Mouse (Mus musculus) forebrain, embryonic 14.5 days (tissue): ENCODE data around the gene Tcte2. TPM values are rescaled to one million over a fixed set of nuclear protein-coding genes. Genes with fewer than 3 reads are reported as not detected.

Source experiments
- ATAC-seq: fragments of 200-750 bp; cut with Nextera tagmentation; 2 replicates; pipeline ENCODE4 v1.8.0; 2017; ENCODE audit warnings: mild to moderate bottlenecking, moderate library complexity
- DNase-seq: peaks from one replicate; pipeline ENCODE4 v3.0.0-alpha.2; 2015; ENCODE audit warnings: low spot score
- H3K27ac ChIP-seq: fragments of 300-500 bp; sonication (generic); 2 replicates; pipeline ENCODE4 v1.5.1; 2014; ENCODE audit warnings: low read depth, mild to moderate bottlenecking, control low read depth, low read length, moderate library complexity
- H3K27me3 ChIP-seq: fragments of 300-500 bp; sonication (generic); replicated peaks from 2 replicates; pipeline ENCODE4 v1.6.1; 2014; ENCODE audit warnings: low read length, control low read depth, mixed read lengths; ENCODE audit not compliant: control insufficient read depth, insufficient read depth
- H3K36me3 ChIP-seq: fragments of 300-500 bp; sonication (generic); 2 replicates; pipeline ENCODE4 v1.6.1; 2014; ENCODE audit warnings: low read length, control low read depth; ENCODE audit not compliant: control insufficient read depth, insufficient read depth
- H3K4me1 ChIP-seq: fragments of 300-500 bp; sonication (generic); 2 replicates; pipeline ENCODE4 v1.6.1; 2014; ENCODE audit warnings: antibody characterized with exemption, low read length, control low read depth; ENCODE audit not compliant: control insufficient read depth, insufficient read depth
- H3K4me2 ChIP-seq: fragments of 300-500 bp; sonication (generic); 2 replicates; pipeline ENCODE4 v1.6.1; 2014; ENCODE audit warnings: mild to moderate bottlenecking, control low read depth, low read length
- H3K4me3 ChIP-seq: fragments of 300-500 bp; sonication (generic); 2 replicates; pipeline ENCODE4 v1.5.1; 2014; ENCODE audit warnings: low read depth, low read length, control low read depth
- H3K9ac ChIP-seq: fragments of 300-500 bp; sonication (generic); 2 replicates; pipeline ENCODE4 v1.6.1; 2014; ENCODE audit warnings: mild to moderate bottlenecking, low read length, control low read depth, moderate library complexity
- H3K9me3 ChIP-seq: fragments of 300-500 bp; sonication (generic); replicated peaks from 2 replicates; pipeline ENCODE4 v1.6.1; 2016; ENCODE audit warnings: low read length, control low read depth, mixed read lengths; ENCODE audit not compliant: control insufficient read depth
- WGBS: fragments of 180-500 bp; shearing (Covaris S2); extraction: QIAGEN DNeasy Blood & Tissue Kit; methylation state at CpG from one replicate; pipeline ENCODE4 v1.1.7; 2014; 5-methylcytosine and 5-hydroxymethylcytosine counted together
- polyA plus RNA-seq: library from polyadenylated mRNA; unstranded; fragments of >200 nt; fragmentation: Nextera tagmentation; extraction: Ambion mirVana; gene quantifications from 2 replicates; pipeline ENCODE4 v1.2.1, GENCODE M21; 2014

The Tcte2 gene
- polyA plus RNA-seq, 1 experiment from 2014 or later = 16.9 TPM

DNA sequence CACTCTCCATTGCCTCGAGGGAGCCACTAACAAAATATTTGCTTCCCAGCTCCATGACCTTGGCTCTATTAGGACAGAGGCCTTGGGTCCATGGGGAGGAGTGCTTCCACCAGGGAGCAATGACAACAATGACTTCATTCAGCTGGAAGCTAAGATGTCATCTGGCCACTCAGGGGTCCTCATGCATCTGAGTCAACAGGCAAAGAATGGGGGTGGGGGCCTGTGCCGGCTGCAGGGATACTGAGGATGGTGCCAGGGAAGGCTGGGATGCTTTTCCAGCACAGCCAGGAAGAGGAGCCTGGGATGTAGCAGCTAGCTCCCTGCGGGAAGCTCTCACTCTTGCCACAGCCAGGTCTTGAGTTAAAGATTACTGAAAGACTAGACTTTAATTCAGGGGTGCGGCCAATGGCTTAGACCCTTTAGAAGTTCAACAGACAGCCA lies 56.1 kb downstream of the Tcte2 start:
- Histone ChIP-seq H3K9me3 (no peaks in the 10 kb centered on the region), H3K27ac (no peak overlapping the region), H3K9ac (no peak overlapping the region), H3K4me3 (no peak overlapping the region), H3K36me3 (no peaks in the 10 kb centered on the region), H3K4me1 (peaks cover 6% of the 10 kb centered on the region), H3K27me3 (no peaks in the 10 kb centered on the region), H3K4me2 (no peak overlapping the region)
- ATAC-seq = no peak
- 47% methylated on average over 4 of the region's 4 CpGs for WGBS
- no peak for DNase-seq

- no peak overlapping the region for H3K4me3 ChIP-seq
- H3K27ac ChIP-seq = no peak overlapping the region
- H3K4me1 ChIP-seq = peaks cover 13% of the 10 kb centered on the region
- no peaks in the 10 kb centered on the region for H3K9me3 ChIP-seq
- no peaks in the 10 kb centered on the region for H3K27me3 ChIP-seq
- H3K36me3 ChIP-seq = no peaks in the 10 kb centered on the region
- WGBS = 64% methylated on average over 9 of the region's 9 CpGs
- DNase-seq = no peak
- H3K4me2 ChIP-seq = no peak overlapping the region
- ATAC-seq = no peak
- H3K9ac ChIP-seq = no peak overlapping the region
These were observed 57.9 kb downstream of the Tcte2 start for GRCm38 (mm10) chr17:13703611-13704320.

GRCm38 (mm10) chr17:13700131-13701016 lies 61.3 kb downstream of the Tcte2 start:
- Histone ChIP-seq H3K27ac (peak overlapping the region; percentile 30; the same call in 1 of the 2 replicates), H3K9me3 (no peaks in the 10 kb centered on the region), H3K27me3 (no peaks in the 10 kb centered on the region), H3K4me3 (no peak overlapping the region), H3K9ac (peak overlapping the region; percentile 17; the same call in 1 of the 2 replicates), H3K4me2 (no peak overlapping the region), H3K36me3 (no peaks in the 10 kb centered on the region), H3K4me1 (peaks cover 13% of the 10 kb centered on the region)
- DNase-seq (peak; percentile 72), ATAC-seq (peak; percentile 79)
- 9% methylated on average over 4 of the region's 4 CpGs for WGBS

DNA sequence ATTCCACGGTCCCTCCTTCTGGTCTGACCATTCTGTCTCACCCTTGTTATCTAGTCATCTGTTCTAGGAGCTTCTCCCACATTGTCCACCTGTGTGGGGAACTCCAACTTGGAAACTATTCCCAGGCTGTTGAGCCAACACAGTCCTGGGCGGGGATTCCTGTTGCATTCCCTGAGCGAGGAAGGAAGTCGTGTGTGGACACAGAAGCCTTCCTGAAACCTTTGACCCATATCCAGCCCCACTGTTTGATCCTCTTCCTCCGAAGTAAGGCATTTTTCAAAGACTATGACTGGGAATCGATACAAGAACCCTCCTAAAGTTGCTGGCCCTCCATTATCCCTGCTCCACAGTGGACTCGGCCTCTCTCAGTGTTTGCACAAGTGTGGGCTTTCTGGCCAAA lies 61.9 kb downstream of the Tcte2 start:
- 66% methylated on average over 7 of the region's 7 CpGs for WGBS
- Histone ChIP-seq H3K4me3 (no peak overlapping the region), H3K9me3 (no peaks in the 10 kb centered on the region), H3K4me2 (no peak overlapping the region), H3K9ac (no peak overlapping the region), H3K4me1 (peaks cover 13% of the 10 kb centered on the region), H3K27me3 (no peaks in the 10 kb centered on the region), H3K27ac (0 out of 2 replicates have a peak overlapping the region, but pooled peaks have one; percentile 9), H3K36me3 (no peaks in the 10 kb centered on the region)
- no peak for ATAC-seq
- no peak for DNase-seq

- no peak overlapping the region for H3K4me2 ChIP-seq
- H3K4me1 ChIP-seq = peaks cover 13% of the 10 kb centered on the region
- no peaks in the 10 kb centered on the region for H3K36me3 ChIP-seq
- H3K4me3 ChIP-seq = no peak overlapping the region
- no peaks in the 10 kb centered on the region for H3K27me3 ChIP-seq
- H3K9ac ChIP-seq = no peak overlapping the region
- WGBS = 89% methylated on average over 4 of the region's 4 CpGs
- no peaks in the 10 kb centered on the region for H3K9me3 ChIP-seq
- DNase-seq = no peak
- H3K27ac ChIP-seq = no peak overlapping the region
- ATAC-seq = no peak
These were observed 63.4 kb downstream of the Tcte2 start for GRCm38 (mm10) chr17:13698194-13698593.

DNA sequence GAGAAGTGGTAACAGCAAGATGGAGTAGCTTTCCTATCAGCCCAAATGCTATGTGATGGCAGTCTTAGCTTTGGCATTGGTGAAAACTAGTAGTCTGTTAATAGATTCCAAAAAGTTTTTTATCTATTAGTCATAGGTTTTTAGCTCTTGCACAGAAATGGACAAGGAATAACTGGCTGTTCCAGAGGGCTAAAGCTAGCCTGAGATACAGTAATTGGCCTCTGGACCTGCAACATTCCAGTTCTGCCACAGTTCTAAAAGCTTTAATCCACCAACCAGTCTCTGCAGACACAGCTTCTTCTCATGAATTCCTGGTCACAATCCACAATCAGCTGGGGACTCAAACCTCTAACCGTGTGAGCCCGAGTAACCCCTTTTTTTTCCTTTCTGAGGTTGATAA lies 64.0 kb downstream of the Tcte2 start:
- ATAC-seq (no peak), DNase-seq (no peak)
- H3K27ac ChIP-seq = no peak overlapping the region
- no peak overlapping the region for H3K9ac ChIP-seq
- no peak overlapping the region for H3K4me2 ChIP-seq
- WGBS = 92% methylated on average over 2 of the region's 2 CpGs
- H3K4me3 ChIP-seq = no peak overlapping the region
- H3K27me3 ChIP-seq = no peaks in the 10 kb centered on the region
- no peaks in the 10 kb centered on the region for H3K36me3 ChIP-seq
- no peaks in the 10 kb centered on the region for H3K9me3 ChIP-seq
- H3K4me1 ChIP-seq = peaks cover 13% of the 10 kb centered on the region

- Histone ChIP-seq H3K4me3 (no peak overlapping the region), H3K9ac (no peak overlapping the region), H3K27ac (no peak overlapping the region), H3K9me3 (no peaks in the 10 kb centered on the region), H3K4me1 (peaks cover 11% of the 10 kb centered on the region), H3K27me3 (no peaks in the 10 kb centered on the region), H3K36me3 (no peaks in the 10 kb centered on the region), H3K4me2 (no peak overlapping the region)
- WGBS = 80% methylated on average over 5 of the region's 5 CpGs
- DNase-seq (no peak), ATAC-seq (no peak)
These were observed 65.7 kb downstream of the Tcte2 start for GRCm38 (mm10) chr17:13695881-13696280.

GRCm38 (mm10) chr17:13695211-13695610 lies 66.4 kb downstream of the Tcte2 start:
- Histone ChIP-seq H3K27ac (no peak overlapping the region), H3K9ac (no peak overlapping the region), H3K4me2 (no peak overlapping the region), H3K4me3 (no peak overlapping the region), H3K36me3 (no peaks in the 10 kb centered on the region), H3K27me3 (no peaks in the 10 kb centered on the region), H3K9me3 (no peaks in the 10 kb centered on the region), H3K4me1 (peaks cover 4% of the 10 kb centered on the region; the same call in 1 of the 2 replicates)
- DNase-seq (no peak), ATAC-seq (no peak)
- WGBS = 93% methylated on average over 2 of the region's 2 CpGs

- H3K9me3 ChIP-seq = no peaks in the 10 kb centered on the region
- no peaks in the 10 kb centered on the region for H3K4me1 ChIP-seq
- no peak overlapping the region for H3K4me2 ChIP-seq
- ATAC-seq (no peak), DNase-seq (no peak)
- whole genome bisulfite sequencing = 94% methylated on average over 1 of the region's 1 CpGs
- no peak overlapping the region for H3K4me3 ChIP-seq
- H3K27me3 ChIP-seq = no peaks in the 10 kb centered on the region
- H3K9ac ChIP-seq = no peak overlapping the region
- H3K36me3 ChIP-seq = no peaks in the 10 kb centered on the region
- no peak overlapping the region for H3K27ac ChIP-seq
These were observed 67.4 kb downstream of the Tcte2 start for GRCm38 (mm10) chr17:13694181-13694580.
